Mouse (Mus musculus): Measurements from ENCODE around the gene Gdnf. TPM values are rescaled to one million over a fixed set of nuclear protein-coding genes. Genes with fewer than 3 reads are reported as not detected.

The Gdnf gene
- total and polyA plus RNA-seq, 2 experiments from 2014 or later, result 0.20 to 0.65 TPM

GRCm38 (mm10) chr15:7877560-7878467 lies 67.2 kb downstream of the Gdnf start:
- no peaks in the 10 kb centered on the region for H3K27me3 ChIP-seq (ENCODE audit: control insufficient read depth, insufficient read depth, low read length)
- TF ChIP-seq CTCF (IDR thresholded peaks at IDR 0.05; ENCODE audit: low read depth), result no peak
- TF ChIP-seq EP300 (IDR thresholded peaks at IDR 0.05; ENCODE audit: low read depth), result no peak
- no peak overlapping the region for H3K4me3 ChIP-seq (ENCODE audit: low read depth, low read length)
- 47% methylated on average over 22 of the region's 22 CpGs for WGBS
- H3K4me1 ChIP-seq (ENCODE audit: control insufficient read depth, insufficient read depth), result 0 out of 2 replicates have a peak, but pooled peaks cover 6% of the 10 kb centered on the region
- ATAC-seq (ENCODE audit: insufficient read depth, low read depth) (no peak; the same call in 1 of the 2 replicates), DNase-seq (ENCODE audit: low spot score) (peak; percentile 39)
- H3K4me2 ChIP-seq (ENCODE audit: low read depth, low read length), result peak overlapping the region; percentile 45
- H3K9me3 ChIP-seq (replicated peaks; ENCODE audit: control insufficient read depth, low read length), result no peaks in the 10 kb centered on the region
- H3K9ac ChIP-seq (replicated peaks; ENCODE audit: low read depth, low read length), result no peak overlapping the region
- H3K27ac ChIP-seq (ENCODE audit: low read depth), result no peak overlapping the region
- H3K36me3 ChIP-seq (replicated peaks; ENCODE audit: control insufficient read depth, insufficient read depth, low read length), result 0 out of 2 replicates have a peak, but pooled peaks cover 8% of the 10 kb centered on the region

DNA sequence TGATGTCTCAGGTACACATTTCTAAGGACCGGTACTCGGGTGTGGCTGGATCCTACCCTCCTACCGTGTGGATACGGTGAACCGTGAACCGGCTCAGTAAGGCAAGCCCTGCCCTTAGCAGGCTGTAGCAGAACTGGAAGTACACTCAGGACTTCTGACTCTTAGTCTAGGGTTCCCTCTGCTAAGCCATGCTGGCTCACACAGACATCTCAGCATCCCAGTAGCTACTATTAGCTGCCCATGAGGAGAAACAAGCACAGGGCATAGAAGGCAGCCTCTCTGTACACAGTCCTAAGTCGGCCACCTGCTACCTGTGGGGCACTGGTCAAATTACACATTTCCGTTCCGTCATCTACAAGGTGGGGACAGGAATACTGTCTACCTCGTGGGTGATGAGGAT lies 68.2 kb downstream of the Gdnf start:
- Histone ChIP-seq H3K27ac (ENCODE audit: low read depth) (no peak overlapping the region), H3K36me3 (replicated peaks; ENCODE audit: control insufficient read depth, insufficient read depth, low read length) (peaks cover 16% of the 10 kb centered on the region; the same call in 1 of the 2 replicates), H3K4me3 (ENCODE audit: low read depth, low read length) (no peak overlapping the region), H3K4me1 (ENCODE audit: control insufficient read depth, insufficient read depth) (0 out of 2 replicates have a peak, but pooled peaks cover 6% of the 10 kb centered on the region), H3K27me3 (ENCODE audit: control insufficient read depth, insufficient read depth, low read length) (no peaks in the 10 kb centered on the region), H3K9me3 (replicated peaks; ENCODE audit: control insufficient read depth, low read length) (no peaks in the 10 kb centered on the region), H3K4me2 (ENCODE audit: low read depth, low read length) (no peak overlapping the region), H3K9ac (replicated peaks; ENCODE audit: low read depth, low read length) (no peak overlapping the region)
- TF ChIP-seq EP300 (IDR thresholded peaks at IDR 0.05; ENCODE audit: low read depth) (no peak), CTCF (IDR thresholded peaks at IDR 0.05; ENCODE audit: low read depth) (no peak)
- 90% methylated on average over 10 of the region's 10 CpGs for WGBS
- no peak for DNase-seq (ENCODE audit: low spot score)
- no peak for ATAC-seq (ENCODE audit: insufficient read depth, low read depth)

DNA sequence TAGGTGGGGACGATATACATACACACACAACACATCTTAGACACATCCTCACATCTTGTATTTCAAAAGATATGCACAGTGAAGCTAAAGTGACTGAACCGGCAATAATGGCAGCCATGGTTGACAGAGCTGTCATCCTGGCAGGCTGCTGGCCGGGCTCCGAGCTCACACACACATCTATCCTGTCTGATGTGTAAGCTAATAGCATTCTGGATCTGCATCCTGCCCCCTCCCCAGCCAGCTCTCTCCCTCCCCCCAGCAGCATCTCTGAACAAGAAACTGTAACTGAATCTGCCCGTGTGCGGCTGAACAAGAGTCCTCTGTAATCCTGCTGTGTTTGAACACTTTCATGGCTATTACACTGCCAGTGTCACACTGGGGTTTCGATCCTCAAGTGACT lies 69.3 kb downstream of the Gdnf start:
- no peaks in the 10 kb centered on the region for H3K9me3 ChIP-seq (replicated peaks; ENCODE audit: control insufficient read depth, low read length)
- TF ChIP-seq CTCF (IDR thresholded peaks at IDR 0.05; ENCODE audit: low read depth) (no peak), EP300 (IDR thresholded peaks at IDR 0.05; ENCODE audit: low read depth) (no peak)
- H3K4me3 ChIP-seq (ENCODE audit: low read depth, low read length), result no peak overlapping the region
- 85% methylated on average over 7 of the region's 7 CpGs for WGBS
- ATAC-seq (ENCODE audit: insufficient read depth, low read depth) (no peak), DNase-seq (ENCODE audit: low spot score) (no peak)
- H3K9ac ChIP-seq (replicated peaks; ENCODE audit: low read depth, low read length), result no peak overlapping the region
- H3K27ac ChIP-seq (ENCODE audit: low read depth), result no peak overlapping the region
- H3K4me1 ChIP-seq (ENCODE audit: control insufficient read depth, insufficient read depth), result 0 out of 2 replicates have a peak, but pooled peaks cover 6% of the 10 kb centered on the region
- peaks cover 20% of the 10 kb centered on the region; the same call in 1 of the 2 replicates for H3K36me3 ChIP-seq (replicated peaks; ENCODE audit: control insufficient read depth, insufficient read depth, low read length)
- no peaks in the 10 kb centered on the region for H3K27me3 ChIP-seq (ENCODE audit: control insufficient read depth, insufficient read depth, low read length)
- no peak overlapping the region for H3K4me2 ChIP-seq (ENCODE audit: low read depth, low read length)

DNA sequence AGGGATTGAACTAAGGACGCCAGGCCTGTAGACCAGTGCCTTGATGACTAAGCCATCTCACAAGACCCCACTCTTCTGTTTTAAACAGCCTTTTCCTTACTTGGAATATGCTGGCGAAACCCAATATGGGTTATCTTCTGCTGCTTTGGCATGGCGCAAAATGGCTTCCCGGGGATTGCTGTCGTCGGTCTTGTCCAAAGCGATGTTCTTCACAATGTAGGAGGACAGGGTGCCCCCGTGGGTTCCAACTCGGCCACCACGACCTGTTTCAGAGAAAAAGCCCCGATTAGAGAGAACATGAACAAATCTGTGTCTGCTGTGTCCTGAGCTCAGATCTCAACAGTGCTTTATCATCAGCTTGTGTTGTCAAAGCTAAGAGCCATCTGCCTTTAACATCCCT lies 73.5 kb downstream of the Gdnf start:
- TF ChIP-seq EP300 (IDR thresholded peaks at IDR 0.05; ENCODE audit: low read depth) (no peak), CTCF (IDR thresholded peaks at IDR 0.05; ENCODE audit: low read depth) (no peak)
- Histone ChIP-seq H3K4me3 (ENCODE audit: low read depth, low read length) (no peak overlapping the region), H3K27me3 (ENCODE audit: control insufficient read depth, insufficient read depth, low read length) (no peaks in the 10 kb centered on the region), H3K36me3 (replicated peaks; ENCODE audit: control insufficient read depth, insufficient read depth, low read length) (peaks cover 20% of the 10 kb centered on the region; the same call in 1 of the 2 replicates), H3K27ac (ENCODE audit: low read depth) (no peak overlapping the region), H3K4me1 (ENCODE audit: control insufficient read depth, insufficient read depth) (no peaks in the 10 kb centered on the region), H3K4me2 (ENCODE audit: low read depth, low read length) (no peak overlapping the region), H3K9me3 (replicated peaks; ENCODE audit: control insufficient read depth, low read length) (no peaks in the 10 kb centered on the region), H3K9ac (replicated peaks; ENCODE audit: low read depth, low read length) (no peak overlapping the region)
- no peak for DNase-seq (ENCODE audit: low spot score)
- ATAC-seq (ENCODE audit: insufficient read depth, low read depth), result no peak
- WGBS, result 87% methylated on average over 11 of the region's 11 CpGs

DNA sequence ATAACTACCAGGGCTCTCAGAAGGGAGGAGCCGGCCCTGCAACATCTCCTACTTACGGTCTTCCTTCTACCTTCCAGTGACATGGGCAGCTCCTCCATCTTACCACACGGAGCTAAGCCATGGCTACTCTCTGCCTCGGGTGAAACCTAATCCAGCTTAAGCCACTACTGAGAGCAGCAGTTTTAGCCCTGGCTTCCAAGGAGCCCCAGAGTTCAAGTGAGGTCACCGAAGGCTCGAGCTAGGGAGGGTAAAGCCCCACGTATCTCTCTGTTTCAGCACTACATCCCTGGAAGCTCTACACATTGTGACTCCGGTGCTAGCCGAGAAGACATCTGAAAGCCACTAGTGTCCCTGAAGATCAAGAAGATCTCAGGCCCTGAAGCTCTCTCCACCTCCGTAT lies 74.5 kb downstream of the Gdnf start:
- no peak for TF ChIP-seq CTCF (IDR thresholded peaks at IDR 0.05; ENCODE audit: low read depth)
- no peak for TF ChIP-seq EP300 (IDR thresholded peaks at IDR 0.05; ENCODE audit: low read depth)
- Histone ChIP-seq H3K36me3 (replicated peaks; ENCODE audit: control insufficient read depth, insufficient read depth, low read length) (peaks cover 20% of the 10 kb centered on the region; the same call in 1 of the 2 replicates), H3K4me2 (ENCODE audit: low read depth, low read length) (no peak overlapping the region), H3K4me1 (ENCODE audit: control insufficient read depth, insufficient read depth) (no peaks in the 10 kb centered on the region), H3K4me3 (ENCODE audit: low read depth, low read length) (no peak overlapping the region), H3K27me3 (ENCODE audit: control insufficient read depth, insufficient read depth, low read length) (no peaks in the 10 kb centered on the region), H3K27ac (ENCODE audit: low read depth) (no peak overlapping the region), H3K9me3 (replicated peaks; ENCODE audit: control insufficient read depth, low read length) (no peaks in the 10 kb centered on the region), H3K9ac (replicated peaks; ENCODE audit: low read depth, low read length) (no peak overlapping the region)
- no peak for ATAC-seq (ENCODE audit: insufficient read depth, low read depth)
- 70% methylated on average over 10 of the region's 10 CpGs for WGBS
- DNase-seq (ENCODE audit: low spot score), result no peak

All from heart, postnatal 0 days (tissue).